Mouse (Mus musculus): ENCODE measurements around the gene Chd1l. TPM values are rescaled to one million over a fixed set of nuclear protein-coding genes. Genes with fewer than 3 reads are reported as not detected.

The Chd1l gene
- total RNA-seq, 2 experiments from 2014 or later = 36.2 to 68.8 TPM

GRCm38 (mm10) chr3:97540171-97540570 lies 69.8 kb downstream of the Chd1l start:
- ATAC-seq (replicated peaks; ENCODE audit: low FRiP score, low TSS enrichment, poor library complexity, severe bottlenecking) = no peak

GRCm38 (mm10) chr3:97538634-97539033 lies 71.4 kb downstream of the Chd1l start:
- ATAC-seq (replicated peaks; ENCODE audit: low FRiP score, low TSS enrichment, poor library complexity, severe bottlenecking) = no peak

GRCm38 (mm10) chr3:97537006-97537405 lies 73.0 kb downstream of the Chd1l start:
- ATAC-seq (replicated peaks; ENCODE audit: low FRiP score, low TSS enrichment, poor library complexity, severe bottlenecking) = no peak

- ATAC-seq (replicated peaks; ENCODE audit: low FRiP score, low TSS enrichment, poor library complexity, severe bottlenecking) = no peak
These were observed 74.3 kb downstream of the Chd1l start for GRCm38 (mm10) chr3:97535660-97536059.

- ATAC-seq (replicated peaks; ENCODE audit: low FRiP score, low TSS enrichment, poor library complexity, severe bottlenecking) = no peak
These were observed 84.5 kb downstream of the Chd1l start for GRCm38 (mm10) chr3:97525458-97525857.

GRCm38 (mm10) chr3:97524835-97525234 lies 85.2 kb downstream of the Chd1l start:
- 0 out of 2 replicates have a peak, but pooled peaks have one; percentile 61 for ATAC-seq (replicated peaks; ENCODE audit: low FRiP score, low TSS enrichment, poor library complexity, severe bottlenecking)

GRCm38 (mm10) chr3:97521946-97522731 lies 87.9 kb downstream of the Chd1l start:
- ATAC-seq (replicated peaks; ENCODE audit: low FRiP score, low TSS enrichment, poor library complexity, severe bottlenecking) = no peak

GRCm38 (mm10) chr3:97519883-97520282 lies 90.1 kb downstream of the Chd1l start:
- ATAC-seq (replicated peaks; ENCODE audit: low FRiP score, low TSS enrichment, poor library complexity, severe bottlenecking) = no peak

- peak; percentile 68 for ATAC-seq (replicated peaks; ENCODE audit: low FRiP score, low TSS enrichment, poor library complexity, severe bottlenecking)
These were observed 97.7 kb downstream of the Chd1l start for GRCm38 (mm10) chr3:97512296-97512695.

Other genes with a start within 250 kb of the Chd1l start
- gene Olfr1402, start 188.2 kb downstream of the Chd1l start, total RNA-seq (2014; fragmentation: Nextera tagmentation) = not detected in 2 replicates
- gene Olfr1402, start 188.2 kb downstream of the Chd1l start, total RNA-seq (2017) = not detected in 2 replicates
- gene Fmo5, start 18.6 kb upstream of the Chd1l start, total RNA-seq (2014; fragmentation: Nextera tagmentation) = 1.7 and 3.3 TPM in 2 replicates
- 1.5 and 2.0 TPM in 2 replicates for gene Fmo5, start 18.6 kb upstream of the Chd1l start, total RNA-seq (2017)
- 3.2 and 5.4 TPM in 2 replicates for gene Prkab2, start 48.0 kb upstream of the Chd1l start, total RNA-seq (2014; fragmentation: Nextera tagmentation)
- 1.6 and 1.9 TPM in 2 replicates for gene Prkab2, start 48.0 kb upstream of the Chd1l start, total RNA-seq (2017)
- not detected in 2 replicates for gene Gm17651, start 64.5 kb upstream of the Chd1l start, total RNA-seq (2014; fragmentation: Nextera tagmentation)
- gene Gm17651, start 64.5 kb upstream of the Chd1l start, total RNA-seq (2017) = not detected in 2 replicates

All from megakaryocyte-erythroid progenitor cell, adult 5-6 weeks (primary cell).